Mouse (Mus musculus): ENCODE measurements around the gene Folr1.

DNA sequence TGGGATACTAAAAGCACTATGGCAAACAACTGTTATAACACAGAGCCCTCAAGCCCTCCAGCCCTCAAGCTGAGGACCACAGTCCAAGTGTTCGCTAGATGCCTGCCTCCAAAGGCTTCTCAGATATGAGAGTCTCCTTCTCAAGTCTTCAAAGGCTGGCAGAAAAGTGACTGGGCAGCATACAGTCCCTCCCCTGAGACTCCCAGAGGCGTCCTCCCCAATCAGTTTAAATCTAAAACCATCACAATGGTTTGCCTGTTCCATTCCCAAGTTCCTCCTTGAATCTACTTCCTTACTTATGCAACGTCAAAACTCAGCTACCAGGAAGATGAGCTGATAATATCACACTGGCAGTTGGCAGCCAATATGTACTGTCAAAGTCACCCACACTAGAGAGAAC is 7.2 kb downstream of the Folr1 start, which contains the start of gene Anapc15:
- TF ChIP-seq CTCF (conservative IDR thresholded peaks at IDR 0.05; ENCODE audit: low read length) (no peak), NANOG (IDR thresholded peaks at IDR 0.05; ENCODE audit: borderline replicate concordance, low read length) (no peak), POU5F1 (IDR thresholded peaks at IDR 0.05; ENCODE audit: borderline replicate concordance, low read length) (no peak)

Measured in E14TG2a.4 (cell line).